Mouse (Mus musculus): ENCODE results near the gene Ifngr2.

GRCm38 (mm10) chr16:91597672-91598010 lies 50.8 kb downstream of the Ifngr2 start, which contains the start of gene Tmem50b:
- no peak for TF ChIP-seq CTCF (IDR thresholded peaks at IDR 0.05)
- TF ChIP-seq EP300 (IDR thresholded peaks at IDR 0.05; ENCODE audit: insufficient read depth, low read depth, low read length), result no peak
- no peak for TF ChIP-seq POLR2A (IDR thresholded peaks at IDR 0.05; ENCODE audit: insufficient read depth, low read depth, low read length)
